Mouse (Mus musculus) erythroblast, adult 5-6 weeks (primary cell): ENCODE data around the gene Pgk1. TPM values are rescaled to one million over a fixed set of nuclear protein-coding genes. Genes with fewer than 3 reads are reported as not detected.
A peak's percentile ranks its signal among the peaks of the same experiment; 100 is the strongest.

Experiments
- ATAC-seq: replicated peaks from 2 replicates; pipeline ENCODE4 v1.8.0; 2016; ENCODE audit warnings: moderate number of reproducible peaks, mild to moderate bottlenecking, moderate TSS enrichment, inconsistent platforms; ENCODE audit not compliant: poor library complexity, low FRiP score, severe bottlenecking
- total RNA-seq, 2 experiments: library from RNA; stranded (forward) in 1 of 2; stranded (reverse) in 1 of 2; fragments of 150-400 nt in 1 of 2; fragments of 200-764, 138-1000 nt in 1 of 2; gene quantifications; 2 replicates each; pipeline versions ENCODE4 v1.2.3 to v1.2.4; 2015 to 2017; ENCODE audit warnings: low replicate concordance in 2 of 2

Gene Pgk1
- total RNA-seq, 2 experiments from 2014 or later: 57.3 to 90.3 TPM

DNA sequence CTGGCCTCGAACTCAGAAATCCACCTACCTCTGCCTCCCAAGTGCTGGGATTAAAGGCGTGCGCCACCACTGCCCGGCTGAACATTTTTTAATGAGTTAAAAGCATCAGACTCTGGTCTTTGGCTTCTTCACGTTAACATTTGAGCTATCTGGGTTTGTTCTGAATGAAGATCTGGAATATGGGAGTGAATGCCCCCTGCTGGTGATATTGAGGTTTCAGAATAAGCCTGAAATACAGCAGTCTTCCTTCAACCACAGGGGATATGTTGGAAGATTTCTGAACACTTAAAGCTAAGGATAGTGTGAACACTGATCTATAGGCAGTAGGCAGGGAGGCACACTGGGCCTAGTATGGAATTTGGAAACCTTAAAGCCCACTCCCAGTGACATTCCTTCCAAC is 12.0 kb downstream of the Pgk1 start:
- ATAC-seq: no peak

DNA sequence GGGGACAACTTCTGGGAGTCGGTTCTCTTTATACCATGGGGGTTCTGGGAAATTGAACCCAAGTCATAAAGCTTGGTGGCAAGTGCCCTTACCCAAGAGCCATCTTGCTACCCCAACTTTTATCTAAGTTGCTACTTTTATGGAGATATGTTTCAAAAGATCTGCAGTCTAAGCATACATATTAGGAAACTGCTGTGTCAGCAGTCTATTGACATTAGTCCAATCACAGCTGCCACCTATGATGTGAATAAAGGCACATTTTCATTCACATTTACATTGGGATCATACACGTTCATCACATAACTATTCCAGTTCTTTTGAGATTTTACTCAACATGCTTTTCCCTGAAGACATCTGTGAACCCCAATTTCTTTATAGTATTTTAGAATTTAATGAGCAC is 22.2 kb downstream of the Pgk1 start:
- ATAC-seq: no peak

DNA sequence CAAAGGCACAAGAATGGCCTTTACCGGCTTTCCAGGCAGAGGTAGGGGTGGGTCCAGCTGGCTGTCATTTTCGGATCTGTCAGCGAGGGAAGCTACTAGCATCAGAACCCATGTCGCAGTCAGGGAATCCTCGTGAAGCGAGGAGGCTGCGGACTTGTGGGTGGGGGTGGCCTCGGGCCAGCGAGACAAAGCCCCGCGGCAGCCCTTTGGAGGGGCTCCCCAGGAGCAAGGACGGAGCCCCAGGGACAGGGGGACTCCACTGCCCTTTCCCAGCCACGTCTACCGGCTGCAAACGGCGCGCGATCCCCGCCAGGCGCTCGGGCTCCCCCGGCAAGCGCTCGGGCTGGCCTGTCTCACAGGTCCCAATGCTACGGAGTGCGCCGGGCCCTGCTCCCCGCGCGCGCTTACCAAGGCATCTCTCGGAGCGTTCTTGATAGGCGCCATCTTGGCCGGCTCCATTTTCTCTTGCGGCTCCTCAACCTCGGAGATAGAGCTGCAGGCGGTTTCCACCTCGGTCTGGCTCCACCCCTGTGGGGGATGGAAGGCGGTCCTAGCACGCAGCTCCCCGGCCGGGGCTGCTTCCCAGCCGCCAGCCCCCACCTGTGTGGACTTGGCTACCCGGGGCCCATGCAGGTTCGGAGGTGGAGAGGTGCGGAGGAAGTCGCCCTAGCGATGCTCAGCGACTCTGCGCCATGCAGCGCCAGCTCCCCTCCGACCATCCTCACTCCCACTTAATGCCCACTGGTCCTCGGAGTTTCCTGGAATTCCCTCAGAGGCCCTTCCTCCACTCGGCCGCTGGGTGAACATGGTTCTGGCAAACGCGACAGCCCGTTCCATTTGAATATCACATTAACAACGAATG is 32.5 kb downstream of the Pgk1 start:
- peak; percentile 99 for ATAC-seq

DNA sequence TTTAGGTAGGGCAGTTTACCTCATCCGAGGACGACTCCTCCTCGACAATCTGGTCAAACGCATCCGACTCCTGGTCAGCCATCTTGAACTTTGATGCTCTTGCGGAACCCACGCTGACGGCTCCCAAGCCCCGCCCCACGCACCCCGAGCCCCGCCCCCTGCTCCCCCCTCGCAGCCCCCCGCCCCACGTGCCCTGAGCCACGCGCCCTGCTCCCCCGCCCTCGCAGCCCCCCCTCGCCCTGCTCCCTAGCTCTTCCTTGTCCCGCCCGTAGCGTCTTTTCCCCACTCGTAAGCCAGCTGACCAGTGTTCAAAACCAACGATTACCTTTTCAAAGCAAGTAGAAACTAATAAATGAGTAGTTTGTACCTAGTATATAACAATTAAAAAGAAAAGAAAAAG is 34.2 kb downstream of the Pgk1 start, which contains the start of gene Taf9b:
Taf9b (minus strand) TSS at position 101 of the 400 bp plus-strand sequence.
- no peak for ATAC-seq

Other genes starting within 250 kb of the Pgk1 start
- gene Magt1, start 175.2 kb upstream of the Pgk1 start, total RNA-seq (2015; ENCODE audit: low replicate concordance): 15.7 and 17.5 TPM in 2 replicates
- gene Magt1, start 175.2 kb upstream of the Pgk1 start, total RNA-seq (2017; ENCODE audit: low replicate concordance): 15.9 and 19.8 TPM in 2 replicates
- 56.0 and 80.1 TPM in 2 replicates for gene Cox7b, start 171.4 kb upstream of the Pgk1 start, total RNA-seq (2015; ENCODE audit: low replicate concordance)
- 68.3 and 132 TPM in 2 replicates for gene Cox7b, start 171.4 kb upstream of the Pgk1 start, total RNA-seq (2017; ENCODE audit: low replicate concordance)
- 4.0 and 5.6 TPM in 2 replicates for gene Atp7a, start 159.8 kb upstream of the Pgk1 start, total RNA-seq (2015; ENCODE audit: low replicate concordance)
- gene Atp7a, start 159.8 kb upstream of the Pgk1 start, total RNA-seq (2017; ENCODE audit: low replicate concordance): 7.3 and 9.1 TPM in 2 replicates
- 9.0 and 11.9 TPM in 2 replicates for gene Tlr13, start 43.9 kb upstream of the Pgk1 start, total RNA-seq (2015; ENCODE audit: low replicate concordance)
- 9.5 and 9.8 TPM in 2 replicates for gene Tlr13, start 43.9 kb upstream of the Pgk1 start, total RNA-seq (2017; ENCODE audit: low replicate concordance)
- 2.7 and 6.9 TPM in 2 replicates for gene Taf9b, start 34.1 kb downstream of the Pgk1 start, total RNA-seq (2015; ENCODE audit: low replicate concordance)
- gene Taf9b, start 34.1 kb downstream of the Pgk1 start, total RNA-seq (2017; ENCODE audit: low replicate concordance): 2.0 TPM in 1 of 2 replicates, not detected in the other
- gene Fnd3c2, start 68.3 kb downstream of the Pgk1 start, total RNA-seq (2015; ENCODE audit: low replicate concordance): not detected in 2 replicates
- not detected in 2 replicates for gene Fnd3c2, start 68.3 kb downstream of the Pgk1 start, total RNA-seq (2017; ENCODE audit: low replicate concordance)